Mouse (Mus musculus) myocyte (in vitro differentiated cells): ENCODE results near the gene Ispd. TPM values are rescaled to one million over a fixed set of nuclear protein-coding genes. Genes with fewer than 3 reads are reported as not detected.

Experiments
- H3K27me3 ChIP-seq: one replicate; pipeline ENCODE4 v1.6.1; 2011; ENCODE audit not compliant: control insufficient read depth, insufficient read depth, insufficient read length
- H3K36me3 ChIP-seq: one replicate; pipeline ENCODE4 v1.6.1; 2011; ENCODE audit not compliant: control insufficient read depth, insufficient read depth
- H3K4me2 ChIP-seq: one replicate; pipeline ENCODE4 v1.6.1; 2011; ENCODE audit warnings: low read depth, control low read depth
- H3K4me3 ChIP-seq: one replicate; pipeline ENCODE4 v1.5.1; 2011; ENCODE audit warnings: mild to moderate bottlenecking, control low read depth, moderate library complexity
- H3K79me2 ChIP-seq: one replicate; pipeline ENCODE4 v1.6.1; 2011; ENCODE audit not compliant: control insufficient read depth, insufficient read depth
- H3ac ChIP-seq: one replicate; pipeline ENCODE4 v1.6.1; 2011; ENCODE audit not compliant: control insufficient read depth, insufficient read length
- CEBPB ChIP-seq: IDR thresholded peaks from 2 replicates; pipeline ENCODE4 v1.6.1; 2011; ENCODE audit warnings: mild to moderate bottlenecking, moderate library complexity; ENCODE audit not compliant: poor library complexity, insufficient read depth, severe bottlenecking
- E2F4 ChIP-seq: IDR thresholded peaks from one replicate; pipeline ENCODE4 v1.6.1; 2011; ENCODE audit warnings: mild to moderate bottlenecking, control low read depth, moderate library complexity; ENCODE audit not compliant: insufficient read depth
- MAX ChIP-seq: IDR thresholded peaks from one replicate; pipeline ENCODE4 v1.6.1; 2011; ENCODE audit warnings: low read depth, mild to moderate bottlenecking, control low read depth
- MYOD1 ChIP-seq, 3 experiments: IDR thresholded peaks; one replicate each; pipeline ENCODE4 v1.6.1; 2011; ENCODE audit warnings: control low read depth in 2 of 3, low read depth in 2 of 3, mild to moderate bottlenecking in 2 of 3, moderate library complexity in 1 of 3; ENCODE audit not compliant: insufficient read length in 2 of 3, control insufficient read depth in 1 of 3
- MYOG ChIP-seq, 3 experiments: IDR thresholded peaks; one replicate each; pipeline ENCODE4 v1.6.1; 2011; ENCODE audit warnings: control low read depth in 2 of 3, low read depth in 2 of 3, mild to moderate bottlenecking in 2 of 3; ENCODE audit not compliant: insufficient read length in 2 of 3, control insufficient read depth in 1 of 3, insufficient read depth in 1 of 3
- POLR2A ChIP-seq: IDR thresholded peaks from one replicate; pipeline ENCODE4 v1.6.1; 2011; ENCODE audit warnings: low read depth, mild to moderate bottlenecking, control low read depth, moderate library complexity; ENCODE audit not compliant: insufficient read length
- POLR2AphosphoS2 ChIP-seq: IDR thresholded peaks from one replicate; pipeline ENCODE4 v1.6.1; 2011; ENCODE audit warnings: low read depth, control low read depth; ENCODE audit not compliant: insufficient read length
- REST ChIP-seq: IDR thresholded peaks from one replicate; pipeline ENCODE4 v1.6.1; 2011; ENCODE audit warnings: mild to moderate bottlenecking, control low read depth, moderate library complexity; ENCODE audit not compliant: insufficient read depth, insufficient read length
- SRF ChIP-seq: IDR thresholded peaks from one replicate; pipeline ENCODE4 v1.6.1; 2011; ENCODE audit warnings: low read depth; ENCODE audit not compliant: control insufficient read depth, insufficient read length
- TCF12 ChIP-seq: IDR thresholded peaks from one replicate; pipeline ENCODE4 v1.6.1; 2011; ENCODE audit warnings: mild to moderate bottlenecking, control low read depth; ENCODE audit not compliant: poor library complexity, insufficient read depth, severe bottlenecking
- TCF3 ChIP-seq: IDR thresholded peaks from one replicate; pipeline ENCODE4 v1.6.1; 2011; ENCODE audit warnings: low read depth, control low read depth; ENCODE audit not compliant: insufficient read length
- USF1 ChIP-seq: IDR thresholded peaks from one replicate; pipeline ENCODE4 v1.6.1; 2011; ENCODE audit warnings: low read depth, mild to moderate bottlenecking, control low read depth, moderate library complexity
- polyA plus RNA-seq: library from polyadenylated mRNA; unstranded; fragments of >200 nt; fragmentation: generic; extraction: Trizol; gene quantifications from one replicate; pipeline ENCODE4 v1.2.1, GENCODE M21; 2012; ENCODE audit warnings: missing spikeins

The Ispd gene
- polyA plus RNA-seq, 1 experiment, result 1.6 TPM

DNA sequence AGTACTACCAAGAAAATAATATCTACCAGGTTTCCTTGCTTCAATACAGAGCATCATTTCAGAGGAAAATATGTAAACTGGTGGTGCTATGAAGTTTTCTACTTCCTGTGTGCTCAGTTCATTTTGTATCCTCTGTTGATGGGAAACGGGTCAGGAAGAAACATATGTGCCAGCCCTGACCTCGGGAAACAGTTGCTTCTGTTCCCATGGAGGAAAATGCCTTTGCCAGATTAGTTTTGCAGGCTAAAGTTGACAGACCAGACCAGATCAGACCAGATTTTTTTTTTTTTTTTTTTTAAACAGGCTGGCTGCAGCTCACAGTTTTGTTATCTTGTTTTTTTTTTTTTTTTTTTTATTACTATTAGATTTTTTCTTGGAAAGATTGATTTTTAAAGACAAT, 293.2 kb downstream of the Ispd start:
- H3K36me3 ChIP-seq, result no peaks in the 10 kb centered on the region
- no peak overlapping the region for H3K4me3 ChIP-seq
- H3K4me2 ChIP-seq, result no peak overlapping the region
- H3ac ChIP-seq, result no peak overlapping the region
- H3K79me2 ChIP-seq, result no peaks in the 10 kb centered on the region
- TF ChIP-seq SRF (no peak), MYOD1 (IDR thresholded peaks at IDR 0.05; ENCODE audit: control insufficient read depth in 1 of 3, insufficient read length in 2 of 3, low read depth in 2 of 3) (no peak), USF1 (no peak), REST (no peak), TCF3 (no peak), POLR2A (no peak), CEBPB (no peak), MYOG (IDR thresholded peaks at IDR 0.05; ENCODE audit: control insufficient read depth in 1 of 3, insufficient read depth in 1 of 3, insufficient read length in 2 of 3, low read depth in 2 of 3) (no peak), TCF12 (no peak), POLR2AphosphoS2 (no peak), E2F4 (no peak), MAX (no peak)
- H3K27me3 ChIP-seq, result no peaks in the 10 kb centered on the region

DNA sequence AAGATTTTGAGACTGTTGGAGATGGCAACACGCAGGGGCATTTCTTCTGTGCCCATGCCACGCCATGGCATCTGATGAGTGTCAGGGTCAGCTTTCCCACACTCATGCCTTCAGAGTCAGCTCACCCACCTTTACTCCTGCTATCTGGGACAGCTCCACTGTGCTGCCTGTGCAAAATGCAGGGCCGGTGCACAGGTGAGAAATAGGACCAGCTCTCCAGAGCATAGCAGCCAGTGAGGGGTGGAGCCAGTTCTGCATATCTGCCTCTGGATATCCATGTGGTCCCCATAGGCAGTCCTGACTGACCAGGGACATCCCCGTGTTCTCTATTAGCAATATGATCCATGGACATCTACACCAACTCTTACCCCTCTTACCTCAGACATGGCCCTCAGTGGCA, 297.0 kb downstream of the Ispd start:
- TF ChIP-seq MYOD1 (IDR thresholded peaks at IDR 0.05; ENCODE audit: control insufficient read depth in 1 of 3, insufficient read length in 2 of 3, low read depth in 2 of 3) (no peak), TCF3 (no peak), POLR2AphosphoS2 (no peak), POLR2A (no peak), TCF12 (no peak), SRF (no peak), USF1 (no peak), MAX (no peak), REST (no peak), MYOG (IDR thresholded peaks at IDR 0.05; ENCODE audit: control insufficient read depth in 1 of 3, insufficient read depth in 1 of 3, insufficient read length in 2 of 3, low read depth in 2 of 3) (no peak), CEBPB (no peak), E2F4 (no peak)
- no peaks in the 10 kb centered on the region for H3K27me3 ChIP-seq
- no peak overlapping the region for H3K4me2 ChIP-seq
- no peaks in the 10 kb centered on the region for H3K79me2 ChIP-seq
- H3K36me3 ChIP-seq, result no peaks in the 10 kb centered on the region
- no peak overlapping the region for H3K4me3 ChIP-seq
- no peak overlapping the region for H3ac ChIP-seq

GRCm38 (mm10) chr12:36680883-36681505, 299.7 kb downstream of the Ispd start:
- Histone ChIP-seq H3K36me3 (no peaks in the 10 kb centered on the region), H3K27me3 (no peaks in the 10 kb centered on the region), H3K4me3 (no peak overlapping the region), H3ac (no peak overlapping the region), H3K4me2 (no peak overlapping the region), H3K79me2 (no peaks in the 10 kb centered on the region)
- no peak for TF ChIP-seq REST
- TF ChIP-seq MAX, result no peak
- TF ChIP-seq TCF3, result no peak
- TF ChIP-seq USF1, result no peak
- no peak for TF ChIP-seq POLR2AphosphoS2
- no peak for TF ChIP-seq MYOG (IDR thresholded peaks at IDR 0.05; ENCODE audit: control insufficient read depth in 1 of 3, insufficient read depth in 1 of 3, insufficient read length in 2 of 3, low read depth in 2 of 3)
- no peak for TF ChIP-seq MYOD1 (IDR thresholded peaks at IDR 0.05; ENCODE audit: control insufficient read depth in 1 of 3, insufficient read length in 2 of 3, low read depth in 2 of 3)
- no peak for TF ChIP-seq TCF12
- no peak for TF ChIP-seq CEBPB
- no peak for TF ChIP-seq SRF

GRCm38 (mm10) chr12:36681779-36682178, 300.5 kb downstream of the Ispd start:
- H3K4me2 ChIP-seq, result no peak overlapping the region
- no peaks in the 10 kb centered on the region for H3K36me3 ChIP-seq
- H3K79me2 ChIP-seq, result no peaks in the 10 kb centered on the region
- no peaks in the 10 kb centered on the region for H3K27me3 ChIP-seq
- H3ac ChIP-seq, result no peak overlapping the region
- no peak overlapping the region for H3K4me3 ChIP-seq
- no peak for TF ChIP-seq SRF
- no peak for TF ChIP-seq TCF3
- no peak for TF ChIP-seq E2F4
- TF ChIP-seq MAX, result no peak
- TF ChIP-seq USF1, result no peak
- TF ChIP-seq TCF12, result no peak
- no peak for TF ChIP-seq MYOD1 (IDR thresholded peaks at IDR 0.05; ENCODE audit: control insufficient read depth in 1 of 3, insufficient read length in 2 of 3, low read depth in 2 of 3)
- no peak for TF ChIP-seq POLR2A
- no peak for TF ChIP-seq CEBPB
- TF ChIP-seq REST, result no peak
- no peak for TF ChIP-seq MYOG (IDR thresholded peaks at IDR 0.05; ENCODE audit: control insufficient read depth in 1 of 3, insufficient read depth in 1 of 3, insufficient read length in 2 of 3, low read depth in 2 of 3)
- no peak for TF ChIP-seq POLR2AphosphoS2

GRCm38 (mm10) chr12:36694072-36694471, 312.8 kb downstream of the Ispd start:
- no peaks in the 10 kb centered on the region for H3K36me3 ChIP-seq
- no peak overlapping the region for H3K4me3 ChIP-seq
- H3ac ChIP-seq, result no peak overlapping the region
- no peak overlapping the region for H3K4me2 ChIP-seq
- H3K79me2 ChIP-seq, result no peaks in the 10 kb centered on the region
- H3K27me3 ChIP-seq, result no peaks in the 10 kb centered on the region
- TF ChIP-seq TCF12 (no peak), TCF3 (no peak), REST (no peak), POLR2AphosphoS2 (no peak), MYOD1 (IDR thresholded peaks at IDR 0.05; ENCODE audit: control insufficient read depth in 1 of 3, insufficient read length in 2 of 3, low read depth in 2 of 3) (no peak), MAX (no peak), CEBPB (no peak), E2F4 (no peak), SRF (no peak), MYOG (IDR thresholded peaks at IDR 0.05; ENCODE audit: control insufficient read depth in 1 of 3, insufficient read depth in 1 of 3, insufficient read length in 2 of 3, low read depth in 2 of 3) (no peak), USF1 (no peak), POLR2A (no peak)
